ENCODE assay signal across 9 mouse cellular contexts in the genomic region with DNA sequence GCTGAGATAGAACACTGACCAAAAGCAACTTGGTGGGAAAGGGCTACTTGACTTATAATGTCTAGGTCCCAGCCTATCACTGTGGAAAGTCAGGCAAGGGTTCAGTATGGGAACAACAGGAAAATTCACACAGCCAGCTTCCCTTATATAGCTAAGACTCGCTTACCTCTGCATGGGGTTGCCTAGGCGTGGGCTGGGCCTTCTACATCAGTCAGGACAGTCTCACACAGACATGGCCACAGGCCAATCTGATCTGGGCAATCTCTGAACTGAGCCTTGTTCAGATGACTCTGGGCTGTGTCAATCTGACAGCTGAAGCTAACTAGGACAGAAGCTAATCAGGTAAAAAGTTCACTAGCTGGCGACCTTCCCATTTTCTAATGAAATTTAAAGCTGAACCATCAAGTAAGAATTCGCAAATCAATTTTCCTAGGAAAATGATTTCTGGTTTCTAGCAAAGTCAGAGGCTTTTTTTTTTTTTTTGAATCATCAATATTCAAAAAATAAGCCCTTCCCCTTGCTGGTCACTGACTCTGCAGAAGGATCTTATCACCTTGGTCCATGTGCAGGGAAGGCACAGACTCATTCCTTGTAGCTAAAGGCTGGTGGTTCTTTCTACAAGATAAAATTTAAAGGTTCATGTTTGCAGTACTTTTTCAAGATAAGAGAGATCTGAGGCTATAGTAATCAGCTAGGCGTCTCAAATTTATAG.
DNase-seq lines count a peak whose midpoint lies in the region; ATAC-seq lines count a peak whose summit lies in the region.
"Had no signal": no experiment of that assay in that cellular context is flagged by ENCODE, and none has a peak within 500 bp of the region (broad histone marks: within the 10 kb centered on the region; RNA-seq: fewer than 3 reads in every experiment).

No protein-coding gene starts in this region.

- H3K9ac ChIP-seq in embryonic facial prominence, embryonic 13.5 days: no peak overlapping the region

- peaks cover 52% of the 10 kb centered on the region for H3K4me1 ChIP-seq in embryonic facial prominence, embryonic 13.5 days

- H3K4me2 ChIP-seq in embryonic facial prominence, embryonic 13.5 days: no peak overlapping the region

- ATAC-seq in embryonic facial prominence, embryonic 13.5 days (ENCODE audit: insufficient number of reproducible peaks, insufficient read depth, low FRiP score, low TSS enrichment, low read depth): peak; percentile 70
- ATAC-seq in megakaryocyte-erythroid progenitor cell, adult 5-6 weeks (replicated peaks; ENCODE audit: low FRiP score, low TSS enrichment, poor library complexity, severe bottlenecking): peak; percentile 76

- peak overlapping the region; percentile 86 for H3K27ac ChIP-seq in embryonic facial prominence, embryonic 13.5 days
- H3K27ac ChIP-seq: left cerebral cortex, adult 2 months had no signal

- peak; percentile 19 for DNase-seq in left cerebral cortex, postnatal 4 days
- no peak for DNase-seq in left cerebral cortex, adult 9 months (ENCODE audit: low spot score in 2 of 2)
- DNase-seq in heart, postnatal 4 days: peak; percentile 67
- DNase-seq in T-cell, adult 2 months (ENCODE audit: low spot score): no peak
- DNase-seq in right cerebral cortex, postnatal 4 days: no peak
- no peak for DNase-seq in layer of hippocampus, postnatal 10 days (ENCODE audit: low spot score in 2 of 2)

- 53% methylated on average over 5 of the region's 5 CpGs for WGBS in embryonic facial prominence, embryonic 13.5 days

- H3K36me3 ChIP-seq in embryonic facial prominence, embryonic 13.5 days: peaks cover 34% of the 10 kb centered on the region

- no peaks in the 10 kb centered on the region for H3K9me3 ChIP-seq in embryonic facial prominence, embryonic 13.5 days

- intact Hi-C loops in left cerebral cortex, postnatal 4 days (cut with DNase I): no loop called here

- no peak overlapping the region for H3K4me3 ChIP-seq in embryonic facial prominence, embryonic 13.5 days
- H3K4me3 ChIP-seq: left cerebral cortex, adult 2 months had no signal

- no peaks in the 10 kb centered on the region for H3K27me3 ChIP-seq in embryonic facial prominence, embryonic 13.5 days

Comparison
In these comparisons a context has a peak if more than half of its experiments do, and no peak if none do; other contexts are left out.
1. DNase-seq: peak in left cerebral cortex, postnatal 4 days (single experiment) and heart, postnatal 4 days (single experiment); none in left cerebral cortex, adult 9 months (0 of 2), T-cell, adult 2 months (single experiment), right cerebral cortex, postnatal 4 days (single experiment) and layer of hippocampus, postnatal 10 days (0 of 2).